Mouse (Mus musculus): ENCODE data around the gene G0s2. TPM values are rescaled to one million over a fixed set of nuclear protein-coding genes. Genes with fewer than 3 reads are reported as not detected.
"Not testable (repeated sequence)": the region's sequence is repeated elsewhere in the genome, so short reads cannot be mapped to it uniquely, and the experiment has no call there.

The G0s2 gene
- polyA plus RNA-seq, 1 experiment from 2014 or later = 9.9 TPM

DNA sequence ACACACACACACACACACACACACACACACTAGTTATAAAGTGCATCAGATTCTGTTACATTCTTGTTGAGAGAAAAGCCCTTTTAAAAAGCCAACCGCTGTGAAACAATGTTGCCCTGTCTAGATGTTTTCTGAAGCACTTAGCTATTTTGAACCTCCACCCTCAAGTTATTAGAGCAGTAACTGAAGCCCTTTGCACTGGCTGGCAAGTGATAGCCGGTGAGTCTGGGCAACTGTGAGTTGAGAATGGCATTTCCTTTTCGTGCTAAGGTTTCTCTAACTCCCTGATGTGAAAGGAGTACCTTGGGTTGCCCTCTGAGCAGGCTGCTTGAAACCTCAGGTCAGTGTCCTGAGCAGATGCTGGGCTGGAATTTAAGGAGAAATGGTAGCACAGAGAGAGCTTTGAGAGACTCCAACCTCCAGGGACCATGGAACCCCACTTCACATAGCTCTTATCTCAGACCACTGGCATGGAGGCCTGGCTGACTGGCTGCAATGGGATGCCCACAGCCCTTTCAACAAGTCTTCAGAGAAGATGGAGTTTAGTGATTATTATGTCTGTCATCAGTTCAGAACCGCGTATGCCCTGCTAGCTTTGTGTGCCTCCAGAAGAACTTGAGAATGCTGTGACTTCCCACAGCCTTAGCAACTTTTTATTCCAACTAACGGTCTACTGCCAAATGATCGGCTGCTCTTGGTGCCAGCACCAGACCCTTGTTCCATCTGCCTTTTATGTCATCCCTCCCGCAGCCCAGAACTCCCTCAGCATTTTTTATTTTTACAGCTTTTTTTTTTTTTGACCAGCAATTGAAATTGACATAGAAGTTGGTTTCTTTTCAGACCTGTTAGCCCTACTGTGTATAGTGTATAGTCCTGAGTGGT, 9.8 kb downstream of the G0s2 start:
- Histone ChIP-seq H3K9ac (replicated peaks) (no peak overlapping the region), H3K4me2 (no peak overlapping the region), H3K27ac (replicated peaks) (no peak overlapping the region), H3K4me1 (peaks cover 7% of the 10 kb centered on the region), H3K4me3 (replicated peaks) (no peak overlapping the region), H3K36me3 (no peaks in the 10 kb centered on the region), H3K9me3 (replicated peaks) (no peaks in the 10 kb centered on the region), H3K27me3 (replicated peaks) (no peaks in the 10 kb centered on the region)
- WGBS = 77% methylated on average over 8 of the region's 8 CpGs
- ATAC-seq (ENCODE audit: low FRiP score) = no peak

DNA sequence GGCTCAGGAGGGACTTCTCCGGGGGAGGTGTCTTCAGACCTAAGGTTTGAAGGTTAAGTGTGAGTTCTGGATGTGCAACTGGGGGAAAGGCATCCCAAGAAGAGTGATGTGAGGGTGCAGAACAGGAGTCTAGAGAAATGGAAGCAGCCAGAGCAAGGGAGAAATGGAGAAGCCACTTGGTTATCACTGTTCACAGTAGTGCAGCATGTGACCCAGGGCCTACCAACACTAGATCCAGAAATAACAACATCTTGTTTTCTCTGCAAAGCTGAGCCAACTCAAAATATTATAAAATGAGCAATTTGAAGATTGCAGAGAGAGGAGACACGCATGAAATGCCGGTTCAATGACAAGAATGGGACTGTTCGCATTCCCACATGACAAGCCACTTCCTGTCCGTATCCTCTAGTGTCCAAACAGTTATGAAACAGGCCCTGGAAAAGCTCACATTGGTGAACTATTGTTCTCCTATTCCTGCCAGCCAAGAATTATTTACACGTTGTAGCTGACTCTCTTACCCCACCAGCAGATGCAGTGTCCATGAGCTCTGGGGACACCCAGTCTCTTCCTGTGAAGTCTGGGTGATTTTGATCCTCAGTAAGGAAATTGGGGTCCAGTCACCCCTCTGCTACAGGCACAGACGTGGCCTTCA, 11.0 kb downstream of the G0s2 start:
- Histone ChIP-seq H3K36me3 (no peaks in the 10 kb centered on the region), H3K4me3 (replicated peaks) (no peak overlapping the region), H3K27ac (replicated peaks) (peak overlapping the region; percentile 15; the same call in 1 of the 2 replicates), H3K27me3 (replicated peaks) (no peaks in the 10 kb centered on the region), H3K4me1 (peaks cover 7% of the 10 kb centered on the region), H3K9me3 (replicated peaks) (no peaks in the 10 kb centered on the region), H3K4me2 (no peak overlapping the region), H3K9ac (replicated peaks) (no peak overlapping the region)
- WGBS = 64% methylated on average over 7 of the region's 7 CpGs
- ATAC-seq (ENCODE audit: low FRiP score) = no peak

DNA sequence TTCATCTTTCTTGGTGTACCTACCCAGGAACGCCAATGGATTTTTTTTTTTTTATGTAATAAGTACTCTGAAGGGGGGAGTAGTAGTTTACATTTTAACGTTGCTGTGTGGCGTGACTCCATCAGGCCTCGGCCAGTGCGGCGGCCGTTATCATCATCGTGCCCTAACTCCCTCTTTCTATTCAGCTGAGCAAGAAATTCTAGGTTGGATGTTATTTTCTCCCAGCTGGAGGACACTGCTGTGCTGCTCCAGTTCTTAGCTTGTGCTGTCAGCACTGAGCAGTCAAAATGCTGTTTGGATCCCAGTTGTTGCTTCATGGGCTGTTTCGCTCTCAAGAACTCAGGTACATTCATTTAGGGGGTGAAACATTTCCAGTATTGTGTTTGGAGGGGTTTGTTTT, 13.5 kb downstream of the G0s2 start:
- Histone ChIP-seq H3K36me3 (no peaks in the 10 kb centered on the region), H3K27ac (replicated peaks) (no peak overlapping the region), H3K4me3 (replicated peaks) (no peak overlapping the region), H3K27me3 (replicated peaks) (no peaks in the 10 kb centered on the region), H3K4me1 (peaks cover 7% of the 10 kb centered on the region), H3K9me3 (replicated peaks) (no peaks in the 10 kb centered on the region), H3K9ac (replicated peaks) (no peak overlapping the region), H3K4me2 (no peak overlapping the region)
- ATAC-seq (ENCODE audit: low FRiP score) = no peak
- 85% methylated on average over 9 of the region's 9 CpGs for WGBS

DNA sequence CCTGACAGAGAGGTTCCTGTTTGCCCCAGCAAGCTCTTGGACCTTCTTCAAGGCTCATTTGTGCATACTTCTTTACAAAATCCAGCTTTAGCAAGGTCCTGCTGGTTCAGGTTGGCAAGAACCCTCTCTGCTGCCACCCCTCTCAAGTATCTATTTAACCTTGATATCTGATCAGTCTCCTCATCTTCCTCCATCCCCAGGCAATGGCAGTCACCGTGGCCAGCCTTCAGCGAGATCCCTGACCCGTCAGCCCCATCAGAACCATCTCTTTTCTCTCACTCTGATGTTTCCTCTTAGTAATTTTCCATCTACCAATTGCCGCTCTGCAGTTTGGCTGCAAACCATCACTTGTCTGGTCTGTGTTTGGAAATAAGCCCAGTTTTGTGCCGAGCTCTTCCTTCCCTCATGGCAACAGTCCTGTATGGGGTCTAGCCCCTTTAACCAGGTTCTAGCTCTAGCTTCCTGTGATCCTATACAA, 16.4 kb downstream of the G0s2 start:
- Histone ChIP-seq H3K36me3 (no peaks in the 10 kb centered on the region), H3K9ac (replicated peaks) (no peak overlapping the region), H3K27me3 (replicated peaks) (no peaks in the 10 kb centered on the region), H3K4me1 (peaks cover 8% of the 10 kb centered on the region), H3K4me3 (replicated peaks) (no peak overlapping the region), H3K27ac (replicated peaks) (no peak overlapping the region), H3K9me3 (replicated peaks) (no peaks in the 10 kb centered on the region), H3K4me2 (no peak overlapping the region)
- 64% methylated on average over 5 of the region's 5 CpGs for WGBS
- ATAC-seq (ENCODE audit: low FRiP score) = no peak

DNA sequence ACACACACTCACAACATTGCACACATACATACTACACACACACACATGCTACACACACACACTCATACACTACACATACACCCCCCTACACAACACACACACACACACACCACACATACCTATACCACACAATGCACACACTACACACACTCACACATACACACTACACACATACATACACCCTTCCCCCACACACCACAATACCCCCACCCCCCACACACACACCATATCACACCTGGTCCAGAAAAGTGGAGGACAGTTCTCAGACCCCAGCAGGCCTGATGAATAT, 16.8 kb downstream of the G0s2 start:
- Histone ChIP-seq H3K4me2 (no peak overlapping the region), H3K9me3 (replicated peaks) (no peaks in the 10 kb centered on the region), H3K27ac (replicated peaks) (no peak overlapping the region), H3K36me3 (no peaks in the 10 kb centered on the region), H3K4me1 (peaks cover 8% of the 10 kb centered on the region), H3K27me3 (replicated peaks) (no peaks in the 10 kb centered on the region), H3K9ac (replicated peaks) (peak overlapping the region; percentile 34; the same call in 1 of the 2 replicates), H3K4me3 (replicated peaks) (no peak overlapping the region)
- ATAC-seq (ENCODE audit: low FRiP score) = no peak; the same call in 1 of the 2 replicates

DNA sequence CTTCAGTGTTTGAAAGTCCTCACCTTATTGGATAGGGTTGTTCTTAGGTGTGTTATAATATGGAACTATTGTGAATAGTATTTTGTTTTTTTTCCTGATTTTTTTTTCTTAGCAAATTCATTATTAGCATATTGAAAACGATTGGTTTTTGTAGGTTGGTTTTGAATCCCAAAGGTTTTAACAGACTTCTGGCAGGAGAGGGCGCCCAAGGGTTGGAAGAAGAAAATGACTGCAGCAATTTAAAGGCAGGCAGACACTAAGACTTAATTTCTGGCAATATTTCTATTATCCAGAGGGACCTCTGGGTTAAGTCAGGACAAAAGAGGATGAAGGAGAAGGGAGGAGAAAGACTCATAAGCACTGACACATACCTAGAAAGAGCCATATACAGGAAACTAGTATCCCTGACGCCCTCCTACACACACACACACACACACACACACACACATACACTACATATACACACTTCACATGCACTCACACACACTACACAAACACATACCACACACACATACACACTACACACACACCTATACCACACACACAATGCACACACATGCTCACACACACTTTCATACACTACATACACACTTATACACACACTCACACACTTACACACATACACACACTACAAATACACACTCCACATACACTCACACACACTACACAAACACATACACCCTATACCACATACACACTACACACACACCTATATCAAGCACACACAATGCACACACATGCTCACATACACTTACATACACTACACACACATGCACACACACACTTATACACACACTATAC, 17.3 kb downstream of the G0s2 start:
- no peaks in the 10 kb centered on the region for H3K9me3 ChIP-seq (replicated peaks)
- no peak overlapping the region for H3K27ac ChIP-seq (replicated peaks)
- 29% methylated on average over 3 of the region's 3 CpGs for WGBS
- peak overlapping the region; percentile 34; the same call in 1 of the 2 replicates for H3K9ac ChIP-seq (replicated peaks)
- no peak overlapping the region for H3K4me3 ChIP-seq (replicated peaks)
- peaks cover 8% of the 10 kb centered on the region for H3K4me1 ChIP-seq
- H3K27me3 ChIP-seq (replicated peaks) = no peaks in the 10 kb centered on the region
- peak; percentile 31; the same call in 1 of the 2 replicates for ATAC-seq (ENCODE audit: low FRiP score)
- H3K4me2 ChIP-seq = no peak overlapping the region
- H3K36me3 ChIP-seq = no peaks in the 10 kb centered on the region

DNA sequence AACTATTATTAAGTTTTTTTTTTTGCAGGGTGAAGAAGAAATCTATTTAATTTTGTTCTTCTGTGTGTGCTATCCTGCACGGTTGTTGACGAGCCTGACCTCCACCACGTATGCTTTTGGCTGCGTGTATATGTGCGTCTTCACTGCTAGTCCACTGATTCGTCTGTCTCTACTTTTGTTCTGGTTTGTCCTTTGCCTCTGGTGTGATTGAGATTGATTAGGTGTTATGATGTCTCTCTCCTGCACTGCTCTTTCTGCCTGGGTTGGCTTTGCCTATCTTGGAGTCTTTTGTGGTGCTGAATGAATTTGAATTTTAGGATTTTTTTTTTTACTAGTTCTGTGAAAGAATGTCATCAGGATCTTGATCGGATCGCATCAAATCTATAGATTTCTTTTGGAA, 18.0 kb downstream of the G0s2 start:
- Histone ChIP-seq H3K9ac (replicated peaks) (no peak overlapping the region), H3K4me3 (replicated peaks) (no peak overlapping the region), H3K36me3 (no peaks in the 10 kb centered on the region), H3K27me3 (replicated peaks) (no peaks in the 10 kb centered on the region), H3K27ac (replicated peaks) (no peak overlapping the region), H3K4me1 (peaks cover 8% of the 10 kb centered on the region), H3K4me2 (no peak overlapping the region), H3K9me3 (replicated peaks) (no peaks in the 10 kb centered on the region)
- ATAC-seq (ENCODE audit: low FRiP score) = no peak
- 65% methylated on average over 8 of the region's 8 CpGs for WGBS

DNA sequence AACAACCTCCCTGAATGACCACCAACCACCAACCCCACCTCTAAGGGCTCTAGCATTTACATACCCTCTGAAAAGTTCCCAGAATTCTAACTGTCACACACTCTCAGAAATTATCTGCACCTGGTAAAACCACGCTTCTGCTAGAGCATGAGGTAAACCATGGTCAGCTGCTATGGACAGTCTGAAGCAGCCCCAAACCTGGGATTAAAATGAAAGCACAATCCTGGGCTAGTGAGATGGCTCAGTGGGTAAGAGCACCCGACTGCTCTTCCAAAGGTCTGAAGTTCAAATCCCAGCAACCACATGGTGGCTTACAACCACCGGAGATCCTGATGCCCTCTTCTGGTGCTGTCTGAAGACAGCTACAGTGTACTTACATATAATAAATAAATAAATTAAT, 19.1 kb downstream of the G0s2 start:
- not testable (repeated sequence) for H3K36me3 ChIP-seq; ATAC-seq (ENCODE audit: low FRiP score); H3K9me3 ChIP-seq (replicated peaks); H3K4me1 ChIP-seq; H3K4me3 ChIP-seq (replicated peaks); H3K9ac ChIP-seq (replicated peaks); H3K27me3 ChIP-seq (replicated peaks); H3K4me2 ChIP-seq; H3K27ac ChIP-seq (replicated peaks)
- WGBS = 75% methylated on average over 3 of the region's 3 CpGs

DNA sequence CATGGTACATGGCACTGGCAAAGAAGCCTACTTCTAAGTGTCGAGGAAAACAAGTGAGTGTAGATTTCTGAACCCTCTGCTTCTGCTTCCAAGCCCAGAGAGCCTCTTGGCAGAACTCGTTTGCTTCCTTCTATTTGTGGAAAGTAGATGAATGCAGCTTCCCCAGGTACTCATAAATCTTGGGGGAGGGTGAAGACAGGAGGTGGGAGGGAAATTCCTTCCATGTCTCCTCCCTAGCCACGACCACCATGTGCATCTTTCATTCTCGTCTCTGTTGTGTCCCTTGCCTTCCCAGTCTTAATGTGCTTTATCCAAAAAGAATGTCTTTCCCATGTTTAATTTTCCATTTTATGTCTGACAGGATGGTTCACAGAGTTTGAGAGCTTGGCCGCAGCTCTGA, 20.4 kb downstream of the G0s2 start:
- Histone ChIP-seq H3K27ac (replicated peaks) (peak overlapping the region; percentile 38; the same call in 1 of the 2 replicates), H3K9ac (replicated peaks) (no peak overlapping the region), H3K4me2 (peak overlapping the region; percentile 5; the same call in 1 of the 2 replicates), H3K4me1 (peaks cover 8% of the 10 kb centered on the region), H3K36me3 (no peaks in the 10 kb centered on the region), H3K27me3 (replicated peaks) (no peaks in the 10 kb centered on the region), H3K4me3 (replicated peaks) (no peak overlapping the region), H3K9me3 (replicated peaks) (no peaks in the 10 kb centered on the region)
- ATAC-seq (ENCODE audit: low FRiP score) = no peak
- WGBS = 23% methylated on average over 5 of the region's 5 CpGs

DNA sequence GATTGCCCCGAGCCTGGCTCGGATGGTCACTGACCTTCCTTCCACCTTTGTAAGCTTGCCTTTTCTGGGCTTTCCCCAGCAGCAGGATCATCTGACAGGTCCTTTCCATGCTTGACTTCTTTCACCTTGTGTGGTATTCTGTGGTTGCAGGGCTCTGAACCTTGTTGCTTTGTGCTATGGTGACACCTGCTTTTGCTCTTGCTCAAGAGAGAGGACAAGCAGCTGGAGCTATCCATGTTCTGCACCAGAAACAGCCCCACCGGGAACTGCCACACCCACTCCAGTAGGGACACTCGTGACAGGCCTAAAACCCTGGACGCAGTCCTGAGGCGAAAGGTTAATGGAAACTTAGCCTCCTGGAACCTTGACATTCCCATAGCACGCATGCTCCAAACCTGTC, 21.6 kb downstream of the G0s2 start:
- no peaks in the 10 kb centered on the region for H3K36me3 ChIP-seq
- no peak overlapping the region for H3K4me3 ChIP-seq (replicated peaks)
- no peak overlapping the region for H3K4me2 ChIP-seq
- no peaks in the 10 kb centered on the region for H3K9me3 ChIP-seq (replicated peaks)
- no peak overlapping the region for H3K9ac ChIP-seq (replicated peaks)
- H3K4me1 ChIP-seq = peaks cover 8% of the 10 kb centered on the region
- no peak for ATAC-seq (ENCODE audit: low FRiP score)
- H3K27me3 ChIP-seq (replicated peaks) = no peaks in the 10 kb centered on the region
- no peak overlapping the region for H3K27ac ChIP-seq (replicated peaks)
- 84% methylated on average over 7 of the region's 7 CpGs for WGBS

DNA sequence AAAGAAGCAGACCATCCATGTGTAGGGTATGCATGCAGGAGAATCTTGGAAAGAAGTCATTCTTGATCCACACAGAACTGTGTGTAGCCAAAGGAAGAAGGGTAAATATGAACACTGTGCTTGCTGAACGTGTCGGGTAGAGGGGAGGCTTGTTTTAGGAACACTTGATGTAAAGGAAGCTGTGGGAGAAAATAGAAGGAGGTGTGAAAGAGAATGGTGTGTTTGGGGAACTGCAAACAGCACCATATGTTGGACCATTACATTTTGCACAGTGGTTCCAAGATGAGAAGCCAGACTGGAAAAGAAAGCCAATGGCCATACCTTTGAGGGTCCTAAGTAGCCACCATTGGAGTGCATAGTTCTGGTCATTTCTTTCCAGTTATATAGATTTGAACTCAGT, 23.0 kb downstream of the G0s2 start:
- Histone ChIP-seq H3K4me1 (peaks cover 8% of the 10 kb centered on the region), H3K36me3 (no peaks in the 10 kb centered on the region), H3K4me3 (replicated peaks) (no peak overlapping the region), H3K27me3 (replicated peaks) (no peaks in the 10 kb centered on the region), H3K9ac (replicated peaks) (no peak overlapping the region), H3K27ac (replicated peaks) (no peak overlapping the region), H3K4me2 (no peak overlapping the region), H3K9me3 (replicated peaks) (no peaks in the 10 kb centered on the region)
- no peak for ATAC-seq (ENCODE audit: low FRiP score)
- WGBS = 94% methylated on average over 2 of the region's 2 CpGs

Measured in neural tube, embryonic 15.5 days (tissue).